Mouse (Mus musculus): ENCODE measurements at regions not wholly inside any gene's neighbourhood (a gene's known extent, or its start where the extent isn't known, plus 50 kb on each side); places are given as distances from the start of the nearest gene placed in this dataset.

GRCm38 (mm10) chr7:133315197-133316029, 191.3 kb upstream of the Ctbp2 start:
- ChIA-PET POLR2A (interaction anchor here in 1 of 4 experiments (0.6 kb wide), 1 partner anchor 650 kb away, joined by 5 read pairs; no protein-coding TSS in a partner anchor), CTCF (interaction anchor here in 1 of 4 experiments (0.6 to 0.7 kb wide), 2 partner anchors 68 to 241 kb away, joined by 3 to 4 read pairs; no protein-coding TSS in a partner anchor)

GRCm38 (mm10) chr7:133313115-133313514, 189.0 kb upstream of the Ctbp2 start:
- ChIA-PET CTCF (no interaction called here), POLR2A (interaction anchor here in 3 of 4 experiments (0.6 to 1.7 kb wide), 3 partner anchors 11 to 326 kb away, joined by 4 to 5 read pairs (median 4); no protein-coding TSS in a partner anchor)

GRCm38 (mm10) chr7:133311116-133311801, 187.1 kb upstream of the Ctbp2 start:
- ChIA-PET CTCF (interaction anchor here in 2 of 4 experiments (0.6 to 0.7 kb wide), 3 partner anchors 12 to 125 kb away, joined by 3 to 7 read pairs (median 3); no protein-coding TSS in a partner anchor), POLR2A (interaction anchor here (0.6 to 2.1 kb wide), 11 partner anchors 11 to 923 kb away, joined by 3 to 6 read pairs (median 4); partner anchors contain the start of gene Edrf1 (in 2 of the 4))

- POLR2A ChIA-PET, result no interaction called here
- CTCF ChIA-PET, result no interaction called here
Measured at GRCm38 (mm10) chr7:133304461-133304860, 180.3 kb upstream of the Ctbp2 start.

- CTCF ChIA-PET, result no interaction called here
- POLR2A ChIA-PET, result no interaction called here
Measured at GRCm38 (mm10) chr7:133290471-133290870, 166.3 kb upstream of the Ctbp2 start.

- ChIA-PET POLR2A (no interaction called here), CTCF (interaction anchor here in 1 of 4 experiments (0.6 kb wide), 1 partner anchor 23 kb away, joined by 3 read pairs; no protein-coding TSS in a partner anchor)
Measured at GRCm38 (mm10) chr7:133288236-133288635, 164.1 kb upstream of the Ctbp2 start.

- ChIA-PET CTCF (no interaction called here), POLR2A (no interaction called here)
Measured at GRCm38 (mm10) chr7:133286836-133287235, 162.7 kb upstream of the Ctbp2 start.

- ChIA-PET POLR2A (interaction anchor here in 1 of 4 experiments (0.6 kb wide), 1 partner anchor 50 kb away, joined by 4 read pairs; no protein-coding TSS in a partner anchor), CTCF (no interaction called here)
Measured at GRCm38 (mm10) chr7:133286216-133286615, 162.1 kb upstream of the Ctbp2 start.

GRCm38 (mm10) chr7:133262161-133262560, 138.0 kb upstream of the Ctbp2 start:
- CTCF ChIA-PET, result interaction anchor here in 1 of 4 experiments (0.6 kb wide), 1 partner anchor 294 kb away, joined by 3 read pairs; no protein-coding TSS in a partner anchor

GRCm38 (mm10) chr7:133259143-133259542, 135.0 kb upstream of the Ctbp2 start:
- ChIA-PET CTCF (no interaction called here), POLR2A (no interaction called here)

More at GRCm38 (mm10) chr7:133262161-133262560, 138.0 kb upstream of the Ctbp2 start:
- POLR2A ChIA-PET, result interaction anchor here in 1 of 4 experiments (0.6 kb wide), 1 partner anchor 149 kb away, joined by 4 read pairs; no protein-coding TSS in a partner anchor

- POLR2A ChIA-PET, result no interaction called here
- CTCF ChIA-PET, result no interaction called here
Measured at GRCm38 (mm10) chr7:133256831-133257230, 132.7 kb upstream of the Ctbp2 start.

- ChIA-PET POLR2A (no interaction called here), CTCF (interaction anchor here in 1 of 4 experiments (0.6 kb wide), 1 partner anchor 259 kb away, joined by 3 read pairs; no protein-coding TSS in a partner anchor)
Measured at GRCm38 (mm10) chr7:133244601-133245000, 120.4 kb upstream of the Ctbp2 start.

GRCm38 (mm10) chr7:133234326-133234725, 110.2 kb upstream of the Ctbp2 start:
- ChIA-PET POLR2A (no interaction called here), CTCF (no interaction called here)

- ChIA-PET CTCF (interaction anchor here in 2 of 4 experiments (0.6 kb wide), 2 partner anchors 20 to 1840 kb away, joined by 3 to 7 read pairs; no protein-coding TSS in a partner anchor), POLR2A (no interaction called here)
Measured at GRCm38 (mm10) chr7:133232889-133233441, 108.8 kb upstream of the Ctbp2 start.

GRCm38 (mm10) chr7:133230806-133231205, 106.7 kb upstream of the Ctbp2 start:
- CTCF ChIA-PET, result interaction anchor here in 2 of 4 experiments (0.7 to 0.9 kb wide), 2 partner anchors 325 to 1513 kb away, joined by 5 to 14 read pairs; no protein-coding TSS in a partner anchor
- POLR2A ChIA-PET, result interaction anchor here in 1 of 4 experiments (0.5 kb wide), 1 partner anchor 241 kb away, joined by 6 read pairs; no protein-coding TSS in a partner anchor

- ChIA-PET CTCF (no interaction called here), POLR2A (interaction anchor here in 1 of 4 experiments (0.6 kb wide), 1 partner anchor 952 kb away, joined by 6 read pairs; no protein-coding TSS in a partner anchor)
Measured at GRCm38 (mm10) chr7:133223948-133224652, 99.9 kb upstream of the Ctbp2 start.

GRCm38 (mm10) chr7:133212328-133212727, 88.2 kb upstream of the Ctbp2 start:
- CTCF ChIA-PET, result no interaction called here
- POLR2A ChIA-PET, result interaction anchor here in 2 of 4 experiments (0.7 kb wide), 2 partner anchors 114 to 636 kb away, joined by 3 read pairs; partner anchors contain the start of gene Oat (in 1 of the 2)

GRCm38 (mm10) chr7:133205704-133206103, 81.5 kb upstream of the Ctbp2 start:
- CTCF ChIA-PET, result interaction anchor here in 1 of 4 experiments (0.6 kb wide), 1 partner anchor 399 kb away, joined by 13 read pairs; no protein-coding TSS in a partner anchor
- POLR2A ChIA-PET, result interaction anchor here in 3 of 4 experiments (0.5 to 2.6 kb wide), 3 partner anchors 20 to 822 kb away, joined by 3 to 9 read pairs (median 4); partner anchors contain the start of gene Fgfr2 (in 1 of the 3)
